Mouse (Mus musculus): ENCODE measurements around the gene Fosl1.

DNA sequence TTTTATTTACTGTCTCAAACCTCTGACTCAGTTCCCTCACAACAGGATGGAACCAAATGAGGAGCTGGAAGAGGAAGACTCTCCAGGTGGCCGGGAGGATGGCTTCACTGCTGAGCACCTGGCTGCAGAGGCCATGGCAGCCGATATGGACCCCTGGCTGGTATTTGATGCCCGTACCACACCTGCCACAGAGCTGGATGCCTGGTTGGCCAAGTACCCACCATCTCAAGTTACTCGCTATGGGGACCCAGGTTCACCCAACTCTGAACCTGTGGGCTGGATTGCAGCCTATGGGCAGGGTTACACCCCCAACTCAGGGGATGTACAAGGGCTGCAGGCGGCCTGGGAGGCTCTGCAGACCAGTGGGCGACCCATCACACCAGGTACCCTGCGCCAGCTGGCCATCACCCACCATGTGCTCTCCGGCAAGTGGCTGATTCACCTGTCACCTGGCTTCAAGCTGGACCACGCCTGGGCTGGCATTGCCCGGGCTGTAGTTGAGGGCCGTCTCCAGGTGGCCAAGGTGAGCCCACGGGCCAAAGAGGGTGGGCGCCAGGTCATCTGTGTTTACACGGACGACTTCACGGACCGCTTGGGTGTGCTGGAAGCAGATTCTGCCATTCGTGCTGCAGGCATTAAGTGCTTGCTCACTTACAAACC, 21.3 kb upstream of the Fosl1 start:
- TF ChIP-seq CTCF (IDR thresholded peaks at IDR 0.05) (no peak), EP300 (IDR thresholded peaks at IDR 0.05) (no peak)

All from lung, postnatal 0 days (tissue).